Mouse (Mus musculus) lung, postnatal 14 days (tissue): ENCODE data around the gene Gps2.
"Not testable (repeated sequence)": the region's sequence is repeated elsewhere in the genome, so short reads cannot be mapped to it uniquely, and the experiment has no call there.

Experiments
- DNase-seq: peaks from one replicate; pipeline ENCODE4 v3.0.0; 2021

The Gps2 gene

DNA sequence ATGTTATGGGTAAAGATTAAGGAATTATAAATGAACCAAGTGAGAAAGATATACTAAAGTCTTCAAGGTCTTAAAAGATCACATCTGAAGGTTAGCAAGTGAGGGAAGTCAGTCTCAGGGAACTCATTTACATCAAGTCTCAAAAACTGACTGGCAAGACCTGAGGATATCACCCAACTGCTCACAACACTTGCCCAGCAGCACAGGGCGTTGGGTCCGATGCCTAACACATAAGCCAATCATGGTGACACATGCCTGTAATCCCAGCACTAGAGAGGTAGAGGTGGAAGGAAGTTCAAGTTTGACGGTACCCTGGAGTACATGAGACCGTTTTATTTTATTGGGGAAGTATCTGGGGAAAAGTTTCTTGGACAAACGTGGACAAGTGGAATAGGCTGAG lies 4.4 kb downstream of the Gps2 start:
- DNase-seq: no peak

DNA sequence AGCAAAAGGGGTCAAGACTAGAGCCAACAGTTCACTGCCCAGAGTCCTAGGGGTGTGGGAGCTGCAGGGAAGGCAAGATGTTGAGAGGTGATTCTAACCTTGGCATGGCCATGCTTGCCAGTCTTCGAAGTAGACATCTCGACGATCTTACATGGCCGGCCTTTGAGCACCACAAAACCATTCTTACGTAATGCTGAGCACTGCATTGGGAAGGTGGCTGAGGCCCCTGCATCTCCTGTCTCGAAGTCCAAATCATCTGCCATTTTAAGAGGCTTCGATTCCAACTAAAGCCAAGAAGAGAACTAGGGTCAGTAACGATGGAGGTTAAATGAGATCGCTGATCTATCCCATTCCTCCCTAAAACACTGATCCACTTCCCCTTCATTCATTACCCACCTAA lies 5.4 kb downstream of the Gps2 start:
- DNase-seq: no peak

DNA sequence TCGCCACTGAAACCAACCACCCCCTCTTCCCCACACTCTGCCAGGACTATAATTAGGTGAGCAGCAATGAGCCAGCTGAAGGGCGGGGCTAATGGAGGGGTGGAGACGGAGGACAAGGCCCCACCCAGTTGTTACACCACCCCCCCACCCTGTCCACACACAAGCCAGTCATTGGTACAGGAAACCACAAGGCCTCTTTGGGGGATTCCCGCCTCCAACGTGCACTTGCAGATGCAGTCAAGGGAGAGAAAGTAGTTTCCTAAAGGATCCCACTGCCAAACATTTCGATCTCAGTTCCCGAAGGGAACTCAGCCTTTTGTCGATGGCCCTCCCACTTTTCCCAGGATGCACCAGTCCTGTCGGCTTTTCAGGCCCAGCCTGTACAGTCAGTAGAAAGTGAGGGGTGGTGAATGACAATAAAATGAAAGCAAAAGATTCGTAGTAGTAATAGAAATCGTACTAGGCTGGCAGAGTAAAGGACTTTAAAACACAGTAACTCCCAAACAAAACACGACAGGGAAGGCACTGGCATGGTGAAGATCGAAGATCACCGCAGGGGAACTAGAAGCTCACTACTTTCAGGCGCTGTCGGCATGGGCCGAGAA lies 6.1 kb downstream of the Gps2 start:
- peak; percentile 83 for DNase-seq

DNA sequence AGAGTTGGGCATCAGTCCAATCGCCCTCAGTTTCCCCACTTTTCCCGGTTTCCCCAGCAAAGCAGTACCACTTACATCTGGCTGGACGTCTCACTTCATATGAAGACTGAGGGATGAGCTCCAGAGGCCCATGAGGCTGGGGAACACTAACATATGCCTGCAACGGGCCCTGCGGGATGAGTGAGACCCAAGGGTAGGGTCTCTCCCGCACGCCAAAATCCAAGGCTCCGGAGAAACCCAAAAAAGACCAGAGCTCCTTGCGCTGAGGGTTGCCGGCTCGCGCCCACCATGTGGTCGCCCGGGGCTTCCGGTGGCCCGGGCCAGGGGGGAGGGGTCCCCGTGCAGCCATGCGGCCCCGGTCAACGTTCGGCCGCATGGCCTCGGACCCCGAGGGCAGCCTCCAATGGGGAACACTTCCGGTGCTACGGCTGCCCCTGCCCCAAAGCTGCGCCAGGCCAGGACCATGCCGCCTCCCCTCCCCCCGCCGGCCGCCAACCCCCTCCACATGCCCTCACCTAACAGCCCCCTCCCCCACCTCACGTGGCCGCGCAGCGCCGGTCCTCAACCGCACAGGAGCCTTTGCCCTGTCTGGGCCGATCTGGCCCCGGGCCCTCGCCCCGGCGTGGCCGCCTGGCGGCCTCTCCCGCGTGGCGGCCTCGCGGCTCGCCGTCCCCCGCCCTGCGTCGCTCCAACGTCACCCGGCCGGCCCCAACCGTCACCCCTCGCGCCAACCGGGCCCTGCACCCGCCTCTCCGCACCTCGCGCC lies 6.8 kb downstream of the Gps2 start:
- DNase-seq: no peak

DNA sequence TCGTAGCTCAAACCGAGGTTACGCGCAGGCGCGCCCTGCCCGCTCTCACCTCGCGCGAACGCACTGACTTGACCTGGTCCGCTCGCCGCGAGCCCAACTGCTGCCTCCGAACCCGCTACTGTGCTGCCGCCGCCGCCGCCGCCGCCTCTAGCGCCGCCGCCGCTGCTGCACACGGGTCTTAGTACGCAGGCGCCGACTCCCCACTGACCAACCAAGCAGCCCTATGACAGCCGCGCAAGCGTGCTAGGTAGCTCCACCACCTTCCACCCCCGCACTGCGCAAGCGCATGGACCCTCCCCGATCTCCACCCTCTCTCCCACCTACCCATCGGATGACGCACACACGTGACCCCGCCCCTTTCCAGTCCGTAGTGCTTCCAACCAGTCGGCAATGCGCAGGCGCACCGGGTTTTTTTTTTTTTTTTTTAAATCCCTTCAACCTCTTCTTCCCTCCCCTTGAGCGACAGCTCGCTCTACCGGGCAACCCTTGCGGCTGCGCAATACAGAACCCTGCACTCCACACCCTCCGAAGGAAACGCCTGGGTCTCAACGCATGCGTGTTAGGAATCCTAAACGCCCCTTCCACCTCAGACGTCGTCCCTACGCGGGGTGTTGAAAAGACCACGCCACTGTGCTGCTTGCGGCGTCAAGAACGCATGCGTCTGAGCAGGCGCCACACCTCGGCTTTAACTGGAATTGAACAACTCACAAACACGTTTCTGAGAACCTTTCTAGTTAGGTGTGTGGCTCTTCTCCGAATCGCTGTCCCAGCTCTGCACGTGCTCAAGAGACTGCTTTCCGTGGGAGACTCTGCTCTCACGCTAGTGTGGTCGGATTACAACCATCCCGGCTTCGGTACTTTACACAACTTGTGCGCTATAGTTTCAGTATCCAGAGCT lies 7.7 kb downstream of the Gps2 start, which contains the start of gene Eif5a:
Gene Eif5a, minus strand, starts transcription at position 845 of the 898 bp plus-strand sequence.
- peak; percentile 100 for DNase-seq

DNA sequence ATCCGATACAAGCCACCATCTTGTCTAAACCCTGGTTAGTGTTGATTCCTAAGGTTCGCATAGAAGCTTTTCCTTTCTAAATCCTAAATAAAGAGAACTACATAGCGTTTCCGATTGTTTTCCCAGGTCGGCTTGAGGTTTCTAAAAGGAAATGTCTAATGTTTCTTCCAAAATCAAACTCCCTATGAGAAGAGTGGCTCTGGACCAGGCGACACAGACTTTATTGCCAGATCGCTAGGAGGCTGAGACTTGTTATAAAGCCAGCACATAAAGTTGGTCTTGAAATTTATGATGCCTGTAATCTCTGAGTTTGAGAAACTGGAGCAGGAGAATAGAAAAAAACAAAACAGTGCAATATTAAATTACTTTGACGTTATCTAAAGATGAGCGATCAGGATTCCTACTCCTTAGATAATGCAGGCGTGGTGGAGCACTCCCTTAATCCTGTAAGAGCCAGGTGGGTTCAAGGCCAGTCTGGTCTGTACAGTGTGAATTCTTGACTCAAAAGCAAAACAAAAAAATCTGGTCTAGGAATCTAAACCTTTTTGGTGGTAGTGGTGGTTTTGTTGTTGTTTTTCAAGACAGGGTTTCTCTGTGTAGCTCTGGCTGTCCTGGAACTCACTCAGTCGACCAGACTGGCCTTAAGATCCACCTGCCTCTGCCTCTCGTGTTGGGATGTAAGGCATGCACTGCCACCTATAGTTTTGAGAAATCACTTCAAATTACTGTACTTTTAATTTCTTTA lies 8.5 kb downstream of the Gps2 start:
- no peak for DNase-seq

DNA sequence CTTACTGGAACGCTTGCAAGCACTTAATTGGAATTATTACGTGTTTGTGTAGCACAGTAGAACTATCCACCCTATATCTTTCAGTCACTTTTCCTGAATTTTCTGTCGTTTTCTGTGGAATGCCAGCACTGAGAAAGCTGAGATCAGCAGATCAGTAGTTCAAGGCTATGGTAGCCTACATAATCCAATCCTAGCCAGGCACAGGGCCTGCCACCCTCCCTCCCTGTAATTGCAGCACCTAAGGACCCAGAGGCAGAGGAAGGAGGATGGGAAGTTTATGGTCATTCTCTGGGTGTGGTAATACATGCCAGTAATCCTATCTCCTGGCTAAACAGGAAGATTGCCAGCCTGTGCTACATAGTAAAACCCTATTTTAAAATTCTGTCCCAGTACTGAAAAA lies 9.1 kb downstream of the Gps2 start:
- no peak for DNase-seq

DNA sequence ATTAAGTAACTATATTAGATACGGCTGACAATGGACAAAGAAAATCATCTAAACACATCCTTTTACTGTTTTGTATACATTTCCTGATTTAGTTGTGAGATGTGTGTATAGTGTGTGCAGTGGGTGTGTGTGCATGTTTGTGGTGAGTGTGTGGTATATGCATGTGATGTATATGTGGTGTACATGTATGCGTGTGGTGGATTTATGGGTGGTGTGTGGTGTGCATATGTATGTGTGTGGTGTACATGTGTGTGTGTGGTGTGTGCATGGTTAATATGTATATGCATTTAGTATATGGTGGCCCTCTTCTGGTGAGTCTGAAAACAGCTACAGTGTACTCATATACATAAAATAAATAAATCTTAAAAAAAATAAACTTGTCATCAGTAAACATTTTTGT lies 13.8 kb downstream of the Gps2 start:
- DNase-seq: no peak

DNA sequence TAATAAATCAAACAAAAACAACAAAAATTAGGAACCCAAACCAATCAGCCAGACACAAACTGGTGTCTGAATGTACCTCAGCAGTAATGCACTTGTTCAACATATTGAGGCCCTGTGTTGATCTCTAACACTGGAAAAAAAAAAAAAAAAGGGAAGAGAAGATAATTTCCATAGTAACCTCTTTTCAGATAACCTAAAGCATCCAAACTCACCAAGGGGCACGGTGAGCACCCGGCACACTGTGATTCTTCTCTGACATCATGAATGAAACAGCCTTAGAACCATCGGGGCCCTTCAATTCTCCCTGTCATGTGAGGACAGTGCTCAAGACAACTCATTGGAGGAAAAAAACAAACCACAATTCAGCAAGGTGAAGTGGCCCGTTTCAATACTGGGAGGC lies 16.0 kb downstream of the Gps2 start:
- DNase-seq: no peak

DNA sequence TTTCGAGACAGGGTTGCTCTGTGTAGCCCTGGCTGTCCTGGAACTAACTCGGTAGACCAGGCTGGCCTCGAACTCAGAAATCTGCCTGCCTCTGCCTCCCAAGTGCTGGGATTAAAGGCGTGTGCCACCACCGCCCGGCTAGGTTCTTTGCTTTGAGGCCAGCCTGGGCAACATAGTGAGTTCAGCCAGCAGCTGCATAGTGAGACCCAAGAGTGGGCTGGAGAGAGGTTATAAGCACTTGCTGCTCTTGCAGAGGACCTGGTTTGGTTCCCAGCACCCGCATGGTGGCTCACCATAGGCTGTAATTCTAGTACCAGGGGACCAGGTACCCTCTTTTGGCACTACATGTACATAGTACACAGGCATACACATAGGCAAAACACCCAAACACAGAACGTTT lies 16.5 kb downstream of the Gps2 start:
- not testable (repeated sequence) for DNase-seq

DNA sequence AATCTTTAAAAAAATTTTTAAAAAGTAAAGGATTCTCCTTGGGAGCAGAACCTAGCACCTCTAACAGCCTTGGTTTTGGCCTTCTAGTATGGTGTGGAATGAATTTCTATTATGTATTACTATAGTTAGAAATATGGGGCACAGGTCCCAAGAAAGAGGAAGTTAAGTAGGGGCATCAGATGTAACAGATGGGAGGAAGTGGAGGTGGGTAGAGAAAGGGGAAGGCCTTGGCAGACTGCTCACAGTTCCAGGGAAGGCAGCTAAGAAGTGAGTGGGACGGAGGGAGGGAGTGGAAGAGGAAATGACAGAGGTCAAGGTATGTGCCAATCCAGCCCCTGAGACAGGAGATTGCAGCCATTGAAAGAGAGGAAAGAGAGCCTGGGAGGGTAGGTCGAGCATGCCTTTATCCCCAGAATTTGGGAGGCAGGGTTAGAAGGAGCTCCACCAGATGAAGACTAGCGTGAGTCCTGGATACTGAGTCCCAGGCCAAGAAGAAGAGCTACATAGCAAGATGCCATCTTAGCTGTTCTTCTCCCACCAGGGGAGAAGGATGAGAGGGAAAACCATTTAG lies 17.4 kb downstream of the Gps2 start:
- DNase-seq: no peak

DNA sequence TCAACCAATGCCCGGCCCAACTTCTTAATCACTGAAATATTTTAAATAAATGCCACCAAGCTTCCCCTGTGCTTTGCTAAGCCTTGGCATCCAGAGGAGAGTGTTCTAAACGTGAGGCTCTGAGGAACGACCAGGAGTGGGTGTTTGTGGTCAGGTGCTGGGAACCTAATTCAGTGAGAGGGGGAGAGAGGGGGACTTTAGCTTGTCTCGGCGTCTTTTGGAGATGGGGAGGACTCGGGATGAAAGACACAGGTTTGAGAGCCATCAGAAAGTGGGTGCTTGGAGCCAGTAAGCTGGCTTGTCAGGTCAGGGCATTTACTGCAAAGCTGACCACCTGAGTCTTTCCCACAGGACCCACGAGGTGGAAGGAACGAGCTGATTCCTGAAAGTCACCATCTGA lies 18.1 kb downstream of the Gps2 start:
- no peak for DNase-seq

DNA sequence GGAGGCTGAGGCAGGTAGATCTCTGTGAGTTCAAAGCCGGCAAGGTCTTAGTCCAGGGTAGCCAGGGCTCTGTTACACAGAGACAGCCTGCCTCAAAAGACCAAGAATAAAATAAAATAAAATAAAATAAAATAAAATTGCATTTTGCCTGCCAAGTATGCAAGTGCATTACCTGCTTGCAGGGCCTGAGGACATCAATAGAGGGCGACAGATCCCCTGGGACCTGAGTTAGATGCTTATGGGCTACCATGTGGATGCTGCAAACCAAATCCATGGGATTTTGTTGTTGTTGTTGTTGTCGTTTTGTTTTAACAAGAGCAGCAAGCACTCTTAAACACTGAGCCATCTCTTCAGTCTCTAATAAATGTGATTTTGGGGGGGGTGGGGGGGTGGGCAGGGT lies 18.6 kb downstream of the Gps2 start:
- DNase-seq: no peak

DNA sequence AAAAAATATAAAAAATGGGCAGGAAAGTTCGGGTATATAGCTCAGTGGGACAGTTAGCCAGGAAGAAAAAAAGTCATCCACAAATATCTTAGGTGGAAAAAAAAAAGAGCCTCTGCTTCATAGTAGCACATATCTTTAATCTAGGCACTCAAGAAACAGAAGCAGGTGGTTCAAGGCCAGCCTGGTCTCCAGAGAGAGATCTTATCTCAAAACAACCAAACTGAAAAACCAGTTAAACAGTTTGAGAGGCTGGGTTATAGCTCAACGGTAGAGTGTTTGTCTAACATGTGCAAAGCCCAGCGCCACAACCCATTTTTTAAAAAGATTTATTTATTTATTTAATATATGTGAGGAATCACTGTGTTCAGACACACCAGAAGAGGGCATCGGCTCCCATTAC lies 19.4 kb downstream of the Gps2 start:
- no peak for DNase-seq

DNA sequence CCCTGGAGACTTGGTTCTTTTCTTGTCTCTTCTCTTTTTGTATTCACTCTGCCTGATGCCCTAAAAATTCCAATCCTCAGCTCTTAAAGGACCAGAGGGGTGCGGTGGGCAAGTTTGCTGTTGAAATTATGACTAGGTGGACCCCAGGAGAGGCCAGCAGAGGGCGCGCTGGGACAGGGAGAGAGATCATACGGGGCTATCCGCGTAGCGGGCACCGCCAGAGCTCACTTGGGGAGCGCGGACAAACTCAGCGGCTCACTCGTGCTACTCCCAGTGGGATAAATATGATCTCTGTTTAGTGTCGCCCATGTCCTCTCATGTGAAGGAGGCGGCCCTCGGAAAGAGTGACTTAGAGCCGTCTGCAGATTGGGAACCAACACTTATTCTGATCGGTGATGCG lies 20.5 kb downstream of the Gps2 start:
- peak; percentile 98 for DNase-seq

DNA sequence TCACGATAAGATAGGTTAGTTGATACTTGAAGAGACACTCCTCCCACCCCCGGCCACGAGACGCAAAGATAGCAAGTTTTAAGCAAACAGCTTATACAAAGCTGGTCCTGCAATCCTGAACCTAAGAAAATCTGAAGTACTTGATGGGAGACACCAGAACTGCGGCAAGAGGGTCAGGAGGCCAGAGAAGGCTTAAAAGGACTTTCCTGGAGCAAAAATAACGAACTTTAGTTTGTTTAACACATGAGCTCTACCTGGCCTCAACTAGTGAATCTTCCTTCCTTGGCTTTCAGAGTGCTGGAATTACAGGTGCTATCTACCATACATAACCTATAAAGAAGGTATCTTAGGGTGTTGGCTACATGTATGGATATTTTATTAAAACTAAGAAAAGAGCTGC lies 21.0 kb downstream of the Gps2 start:
- no peak for DNase-seq

DNA sequence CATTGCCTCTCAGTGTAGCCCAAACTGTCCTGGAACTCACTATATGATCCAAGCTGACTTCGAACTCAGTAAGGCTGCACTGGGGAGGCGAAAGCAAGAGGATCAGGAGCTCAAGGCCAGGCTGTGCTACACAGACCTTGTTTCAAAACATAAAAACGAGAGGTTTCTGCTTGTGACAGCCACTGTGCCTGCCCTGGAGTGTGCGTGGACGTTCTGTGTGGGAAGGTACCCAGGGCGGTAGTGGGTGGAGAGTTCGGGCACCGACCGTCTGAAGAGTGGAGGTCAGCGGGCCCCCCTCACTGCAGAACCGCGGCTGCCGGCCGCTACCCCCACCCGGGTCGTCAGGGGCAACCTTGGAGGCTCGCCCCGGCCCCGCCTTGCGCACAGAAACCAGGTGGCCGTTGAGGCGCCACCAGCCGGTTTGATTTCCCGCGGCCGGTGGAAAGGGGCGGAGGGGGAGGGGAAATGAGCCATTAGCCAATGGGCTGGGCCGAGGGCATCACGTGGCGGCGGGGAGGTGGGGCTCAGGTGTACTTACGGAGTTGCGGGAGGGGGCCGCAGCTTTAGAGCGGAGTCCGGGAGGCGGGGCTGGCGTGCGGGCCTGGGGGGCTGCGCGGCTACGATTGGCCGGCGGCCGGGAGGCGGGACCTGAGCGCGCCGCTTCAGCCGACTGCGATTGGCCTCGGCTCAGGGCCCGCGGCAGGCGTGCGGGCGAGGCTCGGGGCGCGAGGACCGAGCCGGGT lies 21.6 kb downstream of the Gps2 start, which contains the start of gene Ybx2:
Gene Ybx2, plus strand, starts transcription at position 660 of the 743 bp plus-strand sequence.
- peak; percentile 86 for DNase-seq

DNA sequence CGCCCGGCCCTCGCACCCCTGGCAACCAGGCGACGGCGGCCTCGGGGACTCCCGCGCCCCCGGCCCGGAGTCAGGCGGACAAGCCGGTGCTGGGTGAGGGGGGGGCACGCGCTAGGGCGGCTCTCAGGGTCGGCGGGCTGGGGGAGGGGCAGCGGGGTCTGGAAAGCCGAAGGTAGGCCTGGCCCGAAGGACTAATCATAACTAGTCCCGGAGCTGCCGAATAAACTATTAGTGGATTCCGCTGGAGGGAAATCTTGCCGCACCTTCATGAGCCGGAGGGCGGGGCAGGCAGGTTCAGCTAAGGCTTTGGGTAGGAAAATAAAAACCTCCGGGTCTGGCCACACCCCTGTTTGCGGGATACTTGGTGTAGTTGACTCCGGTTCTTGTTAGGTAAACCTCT lies 22.5 kb downstream of the Gps2 start:
- DNase-seq: no peak

DNA sequence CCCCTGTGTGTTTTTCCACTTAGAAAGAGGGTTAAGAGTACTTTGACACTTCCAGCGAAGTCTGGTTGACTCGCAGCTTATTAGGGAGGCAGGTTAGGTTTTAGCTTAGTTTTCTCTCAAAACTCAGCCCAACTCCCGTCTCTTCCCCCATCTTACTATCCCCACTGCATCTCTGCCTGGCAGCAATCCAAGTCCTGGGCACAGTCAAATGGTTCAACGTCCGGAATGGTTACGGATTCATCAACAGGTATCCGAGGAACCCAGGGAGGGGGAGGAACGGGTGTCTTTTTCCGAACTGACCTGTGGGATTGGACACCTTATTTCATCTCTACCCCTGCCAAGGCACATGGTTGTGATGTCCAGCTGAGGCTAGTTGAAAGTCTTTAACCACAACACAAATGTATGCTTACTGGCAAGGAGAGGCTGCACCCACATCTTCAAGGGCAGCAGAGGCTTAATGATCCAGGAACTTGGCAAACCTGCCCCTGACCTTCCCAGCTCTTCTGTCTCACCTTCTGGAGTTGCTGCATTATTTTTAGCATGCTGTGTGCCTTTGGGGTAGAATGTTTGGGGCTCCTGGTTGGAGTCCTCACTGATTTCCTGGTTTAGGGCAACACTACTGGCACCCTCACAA lies 23.1 kb downstream of the Gps2 start:
- DNase-seq: no peak

DNA sequence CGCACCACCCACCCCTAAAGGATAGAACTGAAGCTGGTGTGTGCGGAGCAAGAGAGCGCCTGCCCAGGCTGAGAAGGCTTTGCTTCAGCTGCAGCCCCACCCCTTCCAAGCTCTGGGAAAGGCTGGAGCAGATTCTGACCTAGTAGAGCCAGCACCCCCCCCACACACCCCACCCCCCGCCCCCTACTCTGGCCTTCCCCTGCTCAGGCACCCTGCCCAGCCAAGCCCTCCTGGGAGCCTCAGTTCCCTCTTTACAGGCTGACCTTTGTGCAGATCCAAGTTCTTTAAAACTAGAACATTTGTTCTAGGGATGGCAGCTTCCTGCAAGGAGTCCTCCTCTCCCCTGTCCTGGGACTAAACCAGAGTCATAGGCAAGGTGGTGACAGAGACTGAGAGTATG lies 23.7 kb downstream of the Gps2 start:
- no peak for DNase-seq

DNA sequence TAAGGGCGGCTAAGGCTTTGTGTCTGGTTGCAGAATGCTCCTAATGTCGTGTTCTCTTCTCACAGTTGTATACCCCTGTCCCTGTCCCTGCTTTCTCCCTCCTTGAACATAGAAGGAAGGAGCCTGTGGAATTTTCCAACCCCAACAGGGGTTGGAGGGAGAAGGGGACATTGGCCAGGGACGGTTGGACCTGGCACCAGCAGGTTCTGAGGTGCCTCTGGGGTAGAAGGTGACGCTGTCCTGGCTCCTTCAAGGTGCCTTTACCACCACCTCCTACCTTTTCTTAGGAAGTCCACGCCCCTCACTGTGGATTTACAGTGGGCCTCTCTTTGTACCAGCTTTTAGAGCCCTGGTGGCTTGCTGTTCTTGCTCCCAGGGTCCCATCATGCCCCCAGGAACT lies 24.1 kb downstream of the Gps2 start:
- DNase-seq: no peak
